Mouse (Mus musculus) liver, embryonic 11.5 days (tissue): ENCODE measurements at regions not wholly inside any gene's neighbourhood (a gene's known extent, or its start where the extent isn't known, plus 50 kb on each side); places are given as distances from the start of the nearest gene placed in this dataset.

Experiments
- ATAC-seq: fragments of 200-750 bp; cut with Nextera tagmentation; replicated peaks from 2 replicates; pipeline ENCODE4 v1.8.0; 2017; ENCODE audit warnings: moderate number of reproducible peaks, mild to moderate bottlenecking, moderate TSS enrichment, moderate library complexity; ENCODE audit not compliant: low FRiP score
- DNase-seq: peaks from one replicate; pipeline ENCODE4 v3.0.0-alpha.2; 2017; ENCODE audit warnings: low spot score
- H3K27ac ChIP-seq: fragments of 300-500 bp; sonication (generic); 2 replicates; pipeline ENCODE4 v1.5.1; 2014; ENCODE audit warnings: mild to moderate bottlenecking, low read depth, low read length, control low read depth
- H3K27me3 ChIP-seq: fragments of 300-500 bp; sonication (generic); replicated peaks from 2 replicates; pipeline ENCODE4 v1.6.1; 2014; ENCODE audit warnings: low read length, mixed read lengths; ENCODE audit not compliant: control insufficient read depth, insufficient read depth
- H3K36me3 ChIP-seq: fragments of 300-500 bp; sonication (generic); 2 replicates; pipeline ENCODE4 v1.6.1; 2014; ENCODE audit warnings: mild to moderate bottlenecking, low read length, moderate library complexity, mixed read lengths; ENCODE audit not compliant: control insufficient read depth, insufficient read depth
- H3K4me1 ChIP-seq: fragments of 300-500 bp; sonication (generic); replicated peaks from 2 replicates; pipeline ENCODE4 v1.6.1; 2014; ENCODE audit warnings: low read length, mixed read lengths; ENCODE audit not compliant: control insufficient read depth, insufficient read depth
- H3K4me2 ChIP-seq: fragments of 300-500 bp; sonication (generic); 2 replicates; pipeline ENCODE4 v1.6.1; 2014; ENCODE audit warnings: mild to moderate bottlenecking, control low read depth, moderate library complexity
- H3K4me3 ChIP-seq: fragments of 300-500 bp; sonication (generic); 2 replicates; pipeline ENCODE4 v1.5.1; 2014; ENCODE audit warnings: low read depth, low read length, control low read depth
- H3K9ac ChIP-seq: fragments of 300-500 bp; sonication (generic); 2 replicates; pipeline ENCODE4 v1.6.1; 2014; ENCODE audit warnings: low read depth, low read length, control low read depth
- H3K9me3 ChIP-seq: fragments of 300-500 bp; sonication (generic); 2 replicates; pipeline ENCODE4 v1.6.1; 2016; ENCODE audit warnings: low read length, inconsistent platforms, mixed read lengths; ENCODE audit not compliant: control insufficient read depth
- WGBS: fragments of 180-500 bp; shearing (Covaris S2); extraction: QIAGEN DNeasy Blood & Tissue Kit; methylation state at CpG from one replicate; pipeline ENCODE4 v1.1.7; 2014; 5-methylcytosine and 5-hydroxymethylcytosine counted together

- Histone ChIP-seq H3K27me3 (no peaks in the 10 kb centered on the region), H3K4me1 (no peaks in the 10 kb centered on the region), H3K4me2 (no peak overlapping the region), H3K36me3 (no peaks in the 10 kb centered on the region), H3K4me3 (no peak overlapping the region), H3K9me3 (no peaks in the 10 kb centered on the region), H3K27ac (no peak overlapping the region), H3K9ac (no peak overlapping the region)
- ATAC-seq (no peak), DNase-seq (no peak)
- 35% methylated on average over 3 of the region's 3 CpGs for WGBS
Measured at GRCm38 (mm10) chr2:50704297-50704696, 407.7 kb upstream of the Mmadhc start.

GRCm38 (mm10) chr2:50702584-50703450 is 406.2 kb upstream of the Mmadhc start:
- Histone ChIP-seq H3K9ac (no peak overlapping the region), H3K27me3 (no peaks in the 10 kb centered on the region)
- no peak for ATAC-seq

GRCm38 (mm10) chr2:50698841-50699240 is 402.2 kb upstream of the Mmadhc start:
- H3K27me3 ChIP-seq, result no peaks in the 10 kb centered on the region
- DNase-seq (no peak), ATAC-seq (no peak)
- H3K4me1 ChIP-seq, result no peaks in the 10 kb centered on the region
- no peak overlapping the region for H3K27ac ChIP-seq
- no peaks in the 10 kb centered on the region for H3K9me3 ChIP-seq
- H3K4me3 ChIP-seq, result no peak overlapping the region
- H3K9ac ChIP-seq, result no peak overlapping the region
- H3K4me2 ChIP-seq, result no peak overlapping the region
- no peaks in the 10 kb centered on the region for H3K36me3 ChIP-seq
- 62% methylated on average over 6 of the region's 6 CpGs for WGBS

More at GRCm38 (mm10) chr2:50702584-50703450, 406.2 kb upstream of the Mmadhc start:
- no peak for DNase-seq
- Histone ChIP-seq H3K4me3 (no peak overlapping the region), H3K4me2 (no peak overlapping the region), H3K27ac (no peak overlapping the region), H3K4me1 (no peaks in the 10 kb centered on the region), H3K9me3 (no peaks in the 10 kb centered on the region), H3K36me3 (no peaks in the 10 kb centered on the region)
- 85% methylated on average over 15 of the region's 15 CpGs for WGBS

GRCm38 (mm10) chr2:50696575-50696974 is 400.0 kb upstream of the Mmadhc start:
- H3K9ac ChIP-seq, result no peak overlapping the region
- no peak overlapping the region for H3K27ac ChIP-seq
- no peaks in the 10 kb centered on the region for H3K27me3 ChIP-seq
- no peaks in the 10 kb centered on the region for H3K36me3 ChIP-seq
- no peaks in the 10 kb centered on the region for H3K9me3 ChIP-seq
- DNase-seq (no peak), ATAC-seq (no peak)
- H3K4me3 ChIP-seq, result no peak overlapping the region
- no peaks in the 10 kb centered on the region for H3K4me1 ChIP-seq
- H3K4me2 ChIP-seq, result no peak overlapping the region

- Histone ChIP-seq H3K4me1 (no peaks in the 10 kb centered on the region), H3K27ac (no peak overlapping the region), H3K27me3 (no peaks in the 10 kb centered on the region), H3K4me2 (no peak overlapping the region), H3K9me3 (no peaks in the 10 kb centered on the region), H3K36me3 (no peaks in the 10 kb centered on the region), H3K9ac (no peak overlapping the region), H3K4me3 (no peak overlapping the region)
- ATAC-seq (no peak), DNase-seq (no peak)
- 80% methylated on average over 2 of the region's 2 CpGs for WGBS
Measured at GRCm38 (mm10) chr2:50694849-50695248, 398.2 kb upstream of the Mmadhc start.

GRCm38 (mm10) chr2:50693784-50694350 is 397.3 kb upstream of the Mmadhc start:
- no peaks in the 10 kb centered on the region for H3K4me1 ChIP-seq
- no peak for DNase-seq
- no peaks in the 10 kb centered on the region for H3K27me3 ChIP-seq
- WGBS, result 87% methylated on average over 7 of the region's 7 CpGs
- no peaks in the 10 kb centered on the region for H3K36me3 ChIP-seq
- H3K4me2 ChIP-seq, result no peak overlapping the region
- H3K27ac ChIP-seq, result no peak overlapping the region
- no peak overlapping the region for H3K4me3 ChIP-seq
- no peak overlapping the region for H3K9ac ChIP-seq
- H3K9me3 ChIP-seq, result no peaks in the 10 kb centered on the region
- ATAC-seq, result no peak

GRCm38 (mm10) chr2:50690120-50691103 is 393.8 kb upstream of the Mmadhc start:
- DNase-seq (no peak), ATAC-seq (no peak)
- no peaks in the 10 kb centered on the region for H3K27me3 ChIP-seq
- no peak overlapping the region for H3K9ac ChIP-seq
- H3K4me2 ChIP-seq, result no peak overlapping the region
- H3K4me3 ChIP-seq, result no peak overlapping the region
- WGBS, result 53% methylated on average over 11 of the region's 11 CpGs
- no peaks in the 10 kb centered on the region for H3K9me3 ChIP-seq
- no peaks in the 10 kb centered on the region for H3K4me1 ChIP-seq
- no peaks in the 10 kb centered on the region for H3K36me3 ChIP-seq
- H3K27ac ChIP-seq, result no peak overlapping the region

GRCm38 (mm10) chr2:50687672-50688151 is 391.1 kb upstream of the Mmadhc start:
- Histone ChIP-seq H3K4me2 (no peak overlapping the region), H3K36me3 (no peaks in the 10 kb centered on the region), H3K9me3 (no peaks in the 10 kb centered on the region), H3K27me3 (no peaks in the 10 kb centered on the region), H3K4me1 (no peaks in the 10 kb centered on the region), H3K9ac (no peak overlapping the region), H3K4me3 (no peak overlapping the region), H3K27ac (no peak overlapping the region)
- DNase-seq (no peak), ATAC-seq (no peak)
- 86% methylated on average over 10 of the region's 10 CpGs for WGBS
